Mouse (Mus musculus): Measurements from ENCODE around the gene Tet3. TPM values are rescaled to one million over a fixed set of nuclear protein-coding genes. Genes with fewer than 3 reads are reported as not detected.

Gene Tet3
- polyA plus RNA-seq, 1 experiment = 21.1 TPM

- 47% methylated on average over 9 of the region's 9 CpGs for WGBS
- Histone ChIP-seq H3K27me3 (ENCODE audit: control insufficient read depth, insufficient read depth, low read length) (no peaks in the 10 kb centered on the region), H3K27ac (ENCODE audit: insufficient read depth, low read length) (peak overlapping the region; percentile 66), H3K36me3 (ENCODE audit: control insufficient read depth, insufficient read depth, low read length) (0 out of 2 replicates have a peak, but pooled peaks cover 1% of the 10 kb centered on the region), H3K4me3 (ENCODE audit: extremely low read depth, insufficient read depth, insufficient read length) (no peak overlapping the region), H3K4me1 (ENCODE audit: control insufficient read depth, insufficient read depth, insufficient read length) (peaks cover 10% of the 10 kb centered on the region; the same call in 1 of the 2 replicates)
- no peak for DNase-seq (ENCODE audit: low read depth in 1 of 2, low spot score in 2 of 2)
- no peak for TF ChIP-seq CTCF (IDR thresholded peaks at IDR 0.05; ENCODE audit: extremely low read depth, insufficient read depth, insufficient read length, insufficient replicate concordance)
- TF ChIP-seq POLR2A (IDR thresholded peaks at IDR 0.05; ENCODE audit: low read depth, low read length) = no peak
Observed at GRCm38 (mm10) chr6:83410046-83410706, 48.7 kb downstream of the Tet3 start.

GRCm38 (mm10) chr6:83408510-83408909, 50.4 kb downstream of the Tet3 start:
- TF ChIP-seq CTCF (IDR thresholded peaks at IDR 0.05; ENCODE audit: extremely low read depth, insufficient read depth, insufficient read length, insufficient replicate concordance) (no peak), POLR2A (IDR thresholded peaks at IDR 0.05; ENCODE audit: low read depth, low read length) (no peak)
- 57% methylated on average over 9 of the region's 9 CpGs for WGBS
- Histone ChIP-seq H3K36me3 (ENCODE audit: control insufficient read depth, insufficient read depth, low read length) (peaks cover 12% of the 10 kb centered on the region), H3K4me3 (ENCODE audit: extremely low read depth, insufficient read depth, insufficient read length) (no peak overlapping the region), H3K27me3 (ENCODE audit: control insufficient read depth, insufficient read depth, low read length) (no peaks in the 10 kb centered on the region), H3K27ac (ENCODE audit: insufficient read depth, low read length) (no peak overlapping the region), H3K4me1 (ENCODE audit: control insufficient read depth, insufficient read depth, insufficient read length) (peaks cover 10% of the 10 kb centered on the region; the same call in 1 of the 2 replicates)
- DNase-seq (ENCODE audit: low read depth in 1 of 2, low spot score in 2 of 2) = no peak

GRCm38 (mm10) chr6:83405511-83406064, 53.3 kb downstream of the Tet3 start:
- Histone ChIP-seq H3K36me3 (ENCODE audit: control insufficient read depth, insufficient read depth, low read length) (peaks cover 32% of the 10 kb centered on the region), H3K4me1 (ENCODE audit: control insufficient read depth, insufficient read depth, insufficient read length) (no peaks in the 10 kb centered on the region), H3K4me3 (ENCODE audit: extremely low read depth, insufficient read depth, insufficient read length) (no peak overlapping the region), H3K27ac (ENCODE audit: insufficient read depth, low read length) (no peak overlapping the region), H3K27me3 (ENCODE audit: control insufficient read depth, insufficient read depth, low read length) (no peaks in the 10 kb centered on the region)
- DNase-seq (ENCODE audit: low read depth in 1 of 2, low spot score in 2 of 2) = no peak
- TF ChIP-seq POLR2A (IDR thresholded peaks at IDR 0.05; ENCODE audit: low read depth, low read length) (no peak), CTCF (IDR thresholded peaks at IDR 0.05; ENCODE audit: extremely low read depth, insufficient read depth, insufficient read length, insufficient replicate concordance) (no peak)
- 78% methylated on average over 7 of the region's 7 CpGs for WGBS

GRCm38 (mm10) chr6:83404571-83404970, 54.3 kb downstream of the Tet3 start:
- no peak overlapping the region for H3K4me3 ChIP-seq (ENCODE audit: extremely low read depth, insufficient read depth, insufficient read length)
- H3K36me3 ChIP-seq (ENCODE audit: control insufficient read depth, insufficient read depth, low read length) = peaks cover 32% of the 10 kb centered on the region
- no peak overlapping the region for H3K27ac ChIP-seq (ENCODE audit: insufficient read depth, low read length)
- 96% methylated on average over 13 of the region's 13 CpGs for whole genome bisulfite sequencing
- TF ChIP-seq POLR2A (IDR thresholded peaks at IDR 0.05; ENCODE audit: low read depth, low read length) (no peak), CTCF (IDR thresholded peaks at IDR 0.05; ENCODE audit: extremely low read depth, insufficient read depth, insufficient read length, insufficient replicate concordance) (no peak)
- H3K27me3 ChIP-seq (ENCODE audit: control insufficient read depth, insufficient read depth, low read length) = no peaks in the 10 kb centered on the region
- DNase-seq (ENCODE audit: low read depth in 1 of 2, low spot score in 2 of 2) = no peak
- H3K4me1 ChIP-seq (ENCODE audit: control insufficient read depth, insufficient read depth, insufficient read length) = no peaks in the 10 kb centered on the region

GRCm38 (mm10) chr6:83403481-83403880, 55.4 kb downstream of the Tet3 start:
- 97% methylated on average over 8 of the region's 8 CpGs for WGBS
- no peaks in the 10 kb centered on the region for H3K4me1 ChIP-seq (ENCODE audit: control insufficient read depth, insufficient read depth, insufficient read length)
- no peaks in the 10 kb centered on the region for H3K27me3 ChIP-seq (ENCODE audit: control insufficient read depth, insufficient read depth, low read length)
- no peak for TF ChIP-seq CTCF (IDR thresholded peaks at IDR 0.05; ENCODE audit: extremely low read depth, insufficient read depth, insufficient read length, insufficient replicate concordance)
- TF ChIP-seq POLR2A (IDR thresholded peaks at IDR 0.05; ENCODE audit: low read depth, low read length) = no peak
- peaks cover 33% of the 10 kb centered on the region for H3K36me3 ChIP-seq (ENCODE audit: control insufficient read depth, insufficient read depth, low read length)
- no peak for DNase-seq (ENCODE audit: low read depth in 1 of 2, low spot score in 2 of 2)
- H3K4me3 ChIP-seq (ENCODE audit: extremely low read depth, insufficient read depth, insufficient read length) = no peak overlapping the region
- no peak overlapping the region for H3K27ac ChIP-seq (ENCODE audit: insufficient read depth, low read length)

- TF ChIP-seq POLR2A (IDR thresholded peaks at IDR 0.05; ENCODE audit: low read depth, low read length) (no peak), CTCF (IDR thresholded peaks at IDR 0.05; ENCODE audit: extremely low read depth, insufficient read depth, insufficient read length, insufficient replicate concordance) (no peak)
- no peak overlapping the region for H3K4me3 ChIP-seq (ENCODE audit: extremely low read depth, insufficient read depth, insufficient read length)
- H3K36me3 ChIP-seq (ENCODE audit: control insufficient read depth, insufficient read depth, low read length) = peaks cover 45% of the 10 kb centered on the region
- DNase-seq (ENCODE audit: low read depth in 1 of 2, low spot score in 2 of 2) = no peak
- H3K27ac ChIP-seq (ENCODE audit: insufficient read depth, low read length) = no peak overlapping the region
- no peaks in the 10 kb centered on the region for H3K4me1 ChIP-seq (ENCODE audit: control insufficient read depth, insufficient read depth, insufficient read length)
- WGBS = 89% methylated on average over 3 of the region's 3 CpGs
- no peaks in the 10 kb centered on the region for H3K27me3 ChIP-seq (ENCODE audit: control insufficient read depth, insufficient read depth, low read length)
Observed at GRCm38 (mm10) chr6:83399790-83400189, 59.1 kb downstream of the Tet3 start.

GRCm38 (mm10) chr6:83397728-83398127, 61.2 kb downstream of the Tet3 start:
- Histone ChIP-seq H3K4me3 (ENCODE audit: extremely low read depth, insufficient read depth, insufficient read length) (no peak overlapping the region), H3K27me3 (ENCODE audit: control insufficient read depth, insufficient read depth, low read length) (no peaks in the 10 kb centered on the region), H3K4me1 (ENCODE audit: control insufficient read depth, insufficient read depth, insufficient read length) (no peaks in the 10 kb centered on the region; the same call in 1 of the 2 replicates), H3K36me3 (ENCODE audit: control insufficient read depth, insufficient read depth, low read length) (peaks cover 31% of the 10 kb centered on the region), H3K27ac (ENCODE audit: insufficient read depth, low read length) (no peak overlapping the region)
- WGBS = 92% methylated on average over 8 of the region's 8 CpGs
- DNase-seq (ENCODE audit: low read depth in 1 of 2, low spot score in 2 of 2) = no peak
- TF ChIP-seq CTCF (IDR thresholded peaks at IDR 0.05; ENCODE audit: extremely low read depth, insufficient read depth, insufficient read length, insufficient replicate concordance) (no peak), POLR2A (IDR thresholded peaks at IDR 0.05; ENCODE audit: low read depth, low read length) (no peak)
